Mouse (Mus musculus) kidney, postnatal 0 days (tissue): Measurements from ENCODE around the gene Plekhh2. TPM values are rescaled to one million over a fixed set of nuclear protein-coding genes. Genes with fewer than 3 reads are reported as not detected.

Experiments
- ATAC-seq: fragments of 200-750 bp; cut with Nextera tagmentation; replicated peaks from 2 replicates; pipeline ENCODE4 v1.8.0; 2017; ENCODE audit warnings: low read depth, moderate number of reproducible peaks, moderate TSS enrichment, moderate library complexity; ENCODE audit not compliant: low FRiP score
- DNase-seq: peaks from one replicate; pipeline ENCODE4 v3.0.0-alpha.2; 2016; ENCODE audit warnings: low spot score
- H3K27ac ChIP-seq: fragments of 300-500 bp; sonication (generic); 2 replicates; pipeline ENCODE4 v1.5.1; 2014; ENCODE audit warnings: mild to moderate bottlenecking
- H3K27me3 ChIP-seq: fragments of 300-500 bp; sonication (generic); 2 replicates; pipeline ENCODE4 v1.6.1; 2014; ENCODE audit warnings: low read length, mixed read lengths; ENCODE audit not compliant: insufficient read depth
- H3K36me3 ChIP-seq: fragments of 300-500 bp; sonication (generic); 2 replicates; pipeline ENCODE4 v1.6.1; 2014; ENCODE audit warnings: low read length, mixed read lengths; ENCODE audit not compliant: insufficient read depth
- H3K4me1 ChIP-seq: fragments of 300-500 bp; sonication (generic); replicated peaks from 2 replicates; pipeline ENCODE4 v1.6.1; 2014; ENCODE audit warnings: antibody characterized with exemption, low read length, mixed read lengths; ENCODE audit not compliant: insufficient read depth
- H3K4me2 ChIP-seq: fragments of 300-500 bp; sonication (generic); 2 replicates; pipeline ENCODE4 v1.6.1; 2014; ENCODE audit warnings: mild to moderate bottlenecking, low read length, moderate library complexity, mixed read lengths
- H3K4me3 ChIP-seq: fragments of 300-500 bp; sonication (generic); replicated peaks from 2 replicates; pipeline ENCODE4 v1.5.1; 2014; ENCODE audit warnings: low read depth, low read length
- H3K9ac ChIP-seq: fragments of 300-500 bp; sonication (generic); 2 replicates; pipeline ENCODE4 v1.6.1; 2014; ENCODE audit warnings: low read depth, low read length
- H3K9me3 ChIP-seq: fragments of 300-500 bp; sonication (generic); replicated peaks from 2 replicates; pipeline ENCODE4 v1.6.1; 2016; ENCODE audit warnings: low read length, inconsistent platforms, mixed read lengths
- CTCF ChIP-seq: IDR thresholded peaks from 2 replicates; pipeline ENCODE4 v1.5.1; 2016; ENCODE audit warnings: antibody characterized with exemption, low read depth, mild to moderate bottlenecking, moderate library complexity
- WGBS: fragments of 180-500 bp; shearing (Covaris S2); extraction: QIAGEN DNeasy Blood & Tissue Kit; methylation state at CpG from one replicate; pipeline ENCODE4 v1.1.7; 2014; 5-methylcytosine and 5-hydroxymethylcytosine counted together
- polyA plus RNA-seq: library from polyadenylated mRNA; unstranded; fragments of >200 nt; fragmentation: Nextera tagmentation; extraction: Ambion mirVana; gene quantifications from 2 replicates; pipeline ENCODE4 v1.2.1, GENCODE M21; 2015

Gene Plekhh2
- polyA plus RNA-seq, 1 experiment from 2014 or later, result 6.1 TPM

DNA sequence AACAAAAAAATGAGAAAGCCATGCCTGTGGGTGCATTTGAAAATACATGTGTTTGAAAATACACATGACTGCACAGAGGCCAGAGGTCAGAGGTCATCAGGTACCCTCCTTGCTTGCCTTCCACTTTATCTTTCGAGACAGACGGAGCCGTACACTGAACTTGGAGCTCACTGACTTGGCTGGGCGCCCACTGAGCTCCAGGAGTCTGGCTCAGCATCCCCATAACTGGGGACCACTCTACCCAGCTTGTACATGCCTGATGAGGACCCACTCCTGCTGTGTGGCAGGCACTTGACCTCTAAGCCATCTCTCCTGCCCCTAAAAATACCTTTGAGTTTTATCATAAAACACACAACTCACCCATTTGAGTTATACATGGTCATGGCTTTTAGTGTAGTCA is 2.5 kb upstream of the Plekhh2 start:
- Histone ChIP-seq H3K27ac (no peak overlapping the region), H3K9me3 (no peaks in the 10 kb centered on the region), H3K9ac (no peak overlapping the region), H3K4me1 (0 out of 2 replicates have a peak, but pooled peaks cover 4% of the 10 kb centered on the region), H3K4me3 (no peak overlapping the region), H3K36me3 (no peaks in the 10 kb centered on the region), H3K4me2 (no peak overlapping the region), H3K27me3 (no peaks in the 10 kb centered on the region)
- ATAC-seq (no peak), DNase-seq (no peak)
- 68% methylated on average over 4 of the region's 4 CpGs for WGBS
- TF ChIP-seq CTCF, result no peak

- H3K4me2 ChIP-seq, result 0 out of 2 replicates have a peak overlapping the region, but pooled peaks have one; percentile 3
- ATAC-seq (0 out of 2 replicates have a peak, but pooled peaks have one; percentile 15), DNase-seq (peak; percentile 92)
- H3K27me3 ChIP-seq, result no peaks in the 10 kb centered on the region
- H3K9ac ChIP-seq, result no peak overlapping the region
- H3K9me3 ChIP-seq, result no peaks in the 10 kb centered on the region
- no peak overlapping the region for H3K4me3 ChIP-seq
- TF ChIP-seq CTCF, result no peak
- 26% methylated on average over 5 of the region's 5 CpGs for WGBS
- H3K36me3 ChIP-seq, result no peaks in the 10 kb centered on the region
- H3K4me1 ChIP-seq, result 0 out of 2 replicates have a peak, but pooled peaks cover 4% of the 10 kb centered on the region
- peak overlapping the region; percentile 81 for H3K27ac ChIP-seq
Observed at GRCm38 (mm10) chr17:84510355-84510754, 1.3 kb upstream of the Plekhh2 start.

GRCm38 (mm10) chr17:84510961-84511639 is 595 bp upstream of the Plekhh2 start:
- peak overlapping the region; percentile 90 for H3K4me2 ChIP-seq
- WGBS, result 27% methylated on average over 11 of the region's 11 CpGs
- H3K9me3 ChIP-seq, result no peaks in the 10 kb centered on the region
- ATAC-seq (no peak), DNase-seq (peak; percentile 48)
- peak overlapping the region; percentile 81 for H3K27ac ChIP-seq
- H3K27me3 ChIP-seq, result no peaks in the 10 kb centered on the region
- H3K9ac ChIP-seq, result 0 out of 2 replicates have a peak overlapping the region, but pooled peaks have one; percentile 0
- no peaks in the 10 kb centered on the region for H3K36me3 ChIP-seq
- peak overlapping the region; percentile 72 for H3K4me3 ChIP-seq
- TF ChIP-seq CTCF, result no peak
- H3K4me1 ChIP-seq, result 0 out of 2 replicates have a peak, but pooled peaks cover 4% of the 10 kb centered on the region

- no peak; the same call in 1 of the 2 replicates for ATAC-seq
- 0 out of 2 replicates have a peak, but pooled peaks cover 4% of the 10 kb centered on the region for H3K4me1 ChIP-seq
Observed at GRCm38 (mm10) chr17:84512516-84513085, 906 bp downstream of the Plekhh2 start.

DNA sequence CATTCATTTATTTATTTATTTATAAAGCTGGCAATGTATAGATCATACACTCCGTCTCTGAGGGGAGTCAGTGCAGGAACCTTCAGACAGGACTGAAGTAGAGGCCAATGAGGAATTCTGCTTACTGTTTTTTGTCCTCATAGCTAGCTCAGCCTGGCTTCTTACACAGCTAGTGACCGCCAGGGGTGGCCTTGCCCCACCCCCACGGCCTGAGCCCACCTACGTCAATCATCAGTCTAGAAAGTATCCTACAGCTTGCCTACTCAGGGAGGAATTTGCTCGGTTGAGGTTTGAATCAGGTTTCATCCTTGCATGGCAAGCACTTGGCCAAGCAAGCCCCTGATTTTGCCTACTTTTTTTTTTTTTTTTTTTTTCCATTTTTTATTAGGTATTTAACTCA is 4.2 kb downstream of the Plekhh2 start:
- no peak for ATAC-seq
- no peak for TF ChIP-seq CTCF
- Histone ChIP-seq H3K4me3 (no peak overlapping the region), H3K4me2 (no peak overlapping the region), H3K36me3 (no peaks in the 10 kb centered on the region), H3K9me3 (no peaks in the 10 kb centered on the region), H3K9ac (no peak overlapping the region), H3K27ac (no peak overlapping the region), H3K4me1 (0 out of 2 replicates have a peak, but pooled peaks cover 4% of the 10 kb centered on the region), H3K27me3 (no peaks in the 10 kb centered on the region)
- no peak for DNase-seq
- 73% methylated on average over 5 of the region's 5 CpGs for WGBS

More at GRCm38 (mm10) chr17:84512516-84513085, 906 bp downstream of the Plekhh2 start:
- H3K9me3 ChIP-seq, result no peaks in the 10 kb centered on the region
- no peaks in the 10 kb centered on the region for H3K36me3 ChIP-seq
- H3K27ac ChIP-seq, result peak overlapping the region; percentile 81
- H3K4me2 ChIP-seq, result peak overlapping the region; percentile 90
- H3K4me3 ChIP-seq, result peak overlapping the region; percentile 72
- 23% methylated on average over 4 of the region's 4 CpGs for WGBS
- DNase-seq, result peak; percentile 64
- H3K27me3 ChIP-seq, result no peaks in the 10 kb centered on the region
- peak; percentile 24; the same call in 1 of the 2 replicates for TF ChIP-seq CTCF
- peak overlapping the region; percentile 88 for H3K9ac ChIP-seq

GRCm38 (mm10) chr17:84519346-84519745 is 7.7 kb downstream of the Plekhh2 start:
- H3K4me2 ChIP-seq, result no peak overlapping the region
- H3K9ac ChIP-seq, result no peak overlapping the region
- no peaks in the 10 kb centered on the region for H3K4me1 ChIP-seq
- WGBS, result 75% methylated on average over 3 of the region's 3 CpGs
- no peak for TF ChIP-seq CTCF
- no peak overlapping the region for H3K4me3 ChIP-seq
- no peaks in the 10 kb centered on the region for H3K27me3 ChIP-seq
- H3K9me3 ChIP-seq, result no peaks in the 10 kb centered on the region
- H3K36me3 ChIP-seq, result no peaks in the 10 kb centered on the region
- H3K27ac ChIP-seq, result no peak overlapping the region
- no peak for DNase-seq
- no peak for ATAC-seq
